Mouse (Mus musculus): ENCODE results near the gene Prkce. TPM values are rescaled to one million over a fixed set of nuclear protein-coding genes. Genes with fewer than 3 reads are reported as not detected.

Gene Prkce
- polyA plus RNA-seq, 1 experiment from 2014 or later, result 6.7 TPM

DNA sequence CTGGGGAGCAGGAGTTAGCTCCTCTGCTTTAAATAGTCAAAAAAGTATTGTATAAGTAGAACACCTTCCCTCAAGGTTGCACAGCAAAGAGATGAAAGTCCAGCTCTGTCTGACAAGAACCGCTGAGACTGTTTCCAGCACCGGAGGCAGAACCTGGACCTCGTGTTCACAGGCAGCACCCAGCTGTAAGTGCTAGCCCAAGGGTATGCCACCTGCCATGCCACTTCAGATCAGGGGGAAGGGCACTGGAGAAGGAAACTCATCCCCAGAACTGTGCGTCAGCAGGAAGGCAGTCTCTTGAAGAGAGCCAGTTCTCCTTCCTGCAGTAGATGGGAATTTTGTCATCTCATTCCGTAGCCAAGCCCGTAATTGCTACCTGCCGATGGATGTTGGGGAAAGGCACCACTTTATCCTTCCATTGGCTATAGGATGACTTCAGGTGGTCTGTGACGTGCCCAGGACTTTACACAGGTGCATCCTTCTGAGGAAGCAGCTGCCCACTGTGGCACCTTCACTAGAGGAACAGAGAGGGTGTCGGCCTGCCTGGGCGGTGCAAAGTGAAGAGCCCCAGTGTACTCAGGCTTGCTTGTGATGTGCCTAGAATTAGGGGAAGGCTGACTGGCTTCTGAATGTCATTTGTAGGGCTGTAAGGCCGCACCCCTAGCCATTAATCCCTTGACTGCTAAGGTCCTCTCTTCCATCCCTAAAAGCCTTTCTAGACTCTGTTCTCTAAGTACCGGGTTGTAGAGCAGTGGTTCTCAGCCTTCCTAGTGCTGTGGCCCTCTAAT, 269.2 kb downstream of the Prkce start:
- H3K4me1 ChIP-seq, result 0 out of 2 replicates have a peak, but pooled peaks cover 8% of the 10 kb centered on the region
- no peaks in the 10 kb centered on the region for H3K9me3 ChIP-seq
- H3K4me3 ChIP-seq, result no peak overlapping the region
- no peak overlapping the region for H3K9ac ChIP-seq
- no peak for ATAC-seq (ENCODE audit: borderline replicate concordance, extremely low read depth, low FRiP score, low TSS enrichment)
- no peak overlapping the region for H3K4me2 ChIP-seq
- H3K27me3 ChIP-seq, result no peaks in the 10 kb centered on the region
- WGBS, result 86% methylated on average over 12 of the region's 12 CpGs
- H3K27ac ChIP-seq, result no peak overlapping the region
- H3K36me3 ChIP-seq, result no peaks in the 10 kb centered on the region

- H3K4me3 ChIP-seq, result no peak overlapping the region
- H3K4me2 ChIP-seq, result peak overlapping the region; percentile 21; the same call in 1 of the 2 replicates
- 0 out of 2 replicates have a peak, but pooled peaks cover 8% of the 10 kb centered on the region for H3K4me1 ChIP-seq
- H3K9me3 ChIP-seq, result no peaks in the 10 kb centered on the region
- H3K9ac ChIP-seq, result no peak overlapping the region
- H3K36me3 ChIP-seq, result no peaks in the 10 kb centered on the region
- no peak overlapping the region for H3K27ac ChIP-seq
- no peak for ATAC-seq (ENCODE audit: borderline replicate concordance, extremely low read depth, low FRiP score, low TSS enrichment)
- 65% methylated on average over 20 of the region's 20 CpGs for WGBS
- H3K27me3 ChIP-seq, result no peaks in the 10 kb centered on the region
Observed at GRCm38 (mm10) chr17:86437516-86438277, 270.1 kb downstream of the Prkce start.

GRCm38 (mm10) chr17:86438278-86438661, 270.7 kb downstream of the Prkce start:
- Histone ChIP-seq H3K9me3 (no peaks in the 10 kb centered on the region), H3K27me3 (no peaks in the 10 kb centered on the region), H3K4me2 (no peak overlapping the region), H3K27ac (no peak overlapping the region), H3K4me1 (0 out of 2 replicates have a peak, but pooled peaks cover 8% of the 10 kb centered on the region), H3K36me3 (no peaks in the 10 kb centered on the region), H3K9ac (no peak overlapping the region), H3K4me3 (no peak overlapping the region)
- 73% methylated on average over 3 of the region's 3 CpGs for WGBS
- ATAC-seq (ENCODE audit: borderline replicate concordance, extremely low read depth, low FRiP score, low TSS enrichment), result no peak

- no peak overlapping the region for H3K4me2 ChIP-seq
- no peaks in the 10 kb centered on the region for H3K36me3 ChIP-seq
- H3K9ac ChIP-seq, result no peak overlapping the region
- H3K9me3 ChIP-seq, result no peaks in the 10 kb centered on the region
- H3K4me1 ChIP-seq, result 0 out of 2 replicates have a peak, but pooled peaks cover 8% of the 10 kb centered on the region
- no peak overlapping the region for H3K27ac ChIP-seq
- WGBS, result 69% methylated on average over 5 of the region's 5 CpGs
- no peak overlapping the region for H3K4me3 ChIP-seq
- ATAC-seq (ENCODE audit: borderline replicate concordance, extremely low read depth, low FRiP score, low TSS enrichment), result no peak
- no peaks in the 10 kb centered on the region for H3K27me3 ChIP-seq
Observed at GRCm38 (mm10) chr17:86438763-86439162, 271.2 kb downstream of the Prkce start.

DNA sequence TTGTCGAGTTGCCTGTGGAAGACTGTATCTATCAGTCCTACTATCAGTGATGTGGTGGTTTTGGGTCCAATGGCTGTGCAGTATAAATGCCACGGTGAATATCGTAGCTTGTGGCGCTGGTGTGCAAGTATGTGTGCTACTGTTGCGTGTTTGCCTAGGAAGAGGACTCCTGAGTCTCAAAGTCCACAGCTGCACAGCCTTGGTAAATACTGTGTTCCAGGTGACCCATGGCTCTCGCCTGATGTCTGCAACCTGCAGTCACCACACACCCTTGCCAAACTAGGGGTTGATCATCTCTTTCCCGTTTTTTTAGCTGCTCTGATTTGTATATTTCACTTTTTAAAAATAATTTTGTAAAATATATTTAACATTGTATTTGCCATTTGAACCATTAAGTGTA, 273.5 kb downstream of the Prkce start:
- H3K4me2 ChIP-seq, result no peak overlapping the region
- H3K27me3 ChIP-seq, result no peaks in the 10 kb centered on the region
- no peak overlapping the region for H3K9ac ChIP-seq
- peaks cover 13% of the 10 kb centered on the region for H3K4me1 ChIP-seq
- H3K36me3 ChIP-seq, result no peaks in the 10 kb centered on the region
- ATAC-seq (ENCODE audit: borderline replicate concordance, extremely low read depth, low FRiP score, low TSS enrichment), result no peak
- 87% methylated on average over 7 of the region's 7 CpGs for WGBS
- no peaks in the 10 kb centered on the region for H3K9me3 ChIP-seq
- H3K27ac ChIP-seq, result no peak overlapping the region
- H3K4me3 ChIP-seq, result no peak overlapping the region

DNA sequence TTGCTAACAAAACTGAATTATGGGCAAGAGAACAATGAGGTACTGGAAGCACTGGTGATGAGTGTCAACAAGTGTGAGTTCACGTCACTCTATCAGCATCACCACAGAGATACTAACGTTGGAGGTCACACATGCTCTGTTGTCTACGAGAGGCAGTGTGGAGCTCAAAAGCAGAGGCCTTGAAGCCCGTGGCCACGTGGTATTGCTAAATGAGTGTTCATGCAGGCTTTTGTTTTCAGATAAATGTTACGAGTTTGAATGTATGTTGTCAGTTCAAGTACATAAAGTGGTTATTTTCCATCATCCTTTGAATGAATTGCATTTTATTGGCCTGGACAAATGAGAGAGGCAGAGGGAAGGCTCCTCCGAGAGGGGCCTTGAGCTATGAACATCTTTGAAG, 276.3 kb downstream of the Prkce start:
- 61% methylated on average over 7 of the region's 7 CpGs for WGBS
- Histone ChIP-seq H3K27ac (no peak overlapping the region), H3K4me3 (no peak overlapping the region), H3K9ac (no peak overlapping the region), H3K4me2 (no peak overlapping the region), H3K36me3 (no peaks in the 10 kb centered on the region), H3K9me3 (no peaks in the 10 kb centered on the region), H3K4me1 (peaks cover 6% of the 10 kb centered on the region), H3K27me3 (no peaks in the 10 kb centered on the region)
- no peak for ATAC-seq (ENCODE audit: borderline replicate concordance, extremely low read depth, low FRiP score, low TSS enrichment)

- peaks cover 6% of the 10 kb centered on the region for H3K4me1 ChIP-seq
- H3K9ac ChIP-seq, result no peak overlapping the region
- H3K4me2 ChIP-seq, result peak overlapping the region; percentile 28; the same call in 1 of the 2 replicates
- 0 out of 2 replicates have a peak overlapping the region, but pooled peaks have one; percentile 35 for H3K27ac ChIP-seq
- ATAC-seq (ENCODE audit: borderline replicate concordance, extremely low read depth, low FRiP score, low TSS enrichment), result peak; percentile 83
- H3K9me3 ChIP-seq, result no peaks in the 10 kb centered on the region
- no peaks in the 10 kb centered on the region for H3K27me3 ChIP-seq
- H3K4me3 ChIP-seq, result no peak overlapping the region
- 39% methylated on average over 15 of the region's 15 CpGs for WGBS
- H3K36me3 ChIP-seq, result no peaks in the 10 kb centered on the region
Observed at GRCm38 (mm10) chr17:86444578-86445419, 277.2 kb downstream of the Prkce start.

- Histone ChIP-seq H3K36me3 (no peaks in the 10 kb centered on the region), H3K27me3 (no peaks in the 10 kb centered on the region), H3K9me3 (no peaks in the 10 kb centered on the region), H3K4me3 (no peak overlapping the region), H3K4me2 (no peak overlapping the region), H3K27ac (0 out of 2 replicates have a peak overlapping the region, but pooled peaks have one; percentile 35), H3K9ac (no peak overlapping the region), H3K4me1 (peaks cover 6% of the 10 kb centered on the region)
- WGBS, result 88% methylated on average over 3 of the region's 3 CpGs
- no peak for ATAC-seq (ENCODE audit: borderline replicate concordance, extremely low read depth, low FRiP score, low TSS enrichment)
Observed at GRCm38 (mm10) chr17:86445420-86445720, 277.8 kb downstream of the Prkce start.

- Histone ChIP-seq H3K9ac (no peak overlapping the region), H3K4me3 (no peak overlapping the region), H3K4me2 (no peak overlapping the region), H3K27me3 (no peaks in the 10 kb centered on the region), H3K36me3 (no peaks in the 10 kb centered on the region), H3K9me3 (no peaks in the 10 kb centered on the region), H3K27ac (no peak overlapping the region), H3K4me1 (peaks cover 6% of the 10 kb centered on the region)
- no peak for ATAC-seq (ENCODE audit: borderline replicate concordance, extremely low read depth, low FRiP score, low TSS enrichment)
- WGBS, result 80% methylated on average over 5 of the region's 5 CpGs
Observed at GRCm38 (mm10) chr17:86445900-86446299, 278.3 kb downstream of the Prkce start.

GRCm38 (mm10) chr17:86447101-86447598, 279.6 kb downstream of the Prkce start:
- WGBS, result 75% methylated on average over 4 of the region's 4 CpGs
- peaks cover 6% of the 10 kb centered on the region for H3K4me1 ChIP-seq
- no peak overlapping the region for H3K4me3 ChIP-seq
- no peak for ATAC-seq (ENCODE audit: borderline replicate concordance, extremely low read depth, low FRiP score, low TSS enrichment)
- H3K27ac ChIP-seq, result no peak overlapping the region
- H3K36me3 ChIP-seq, result no peaks in the 10 kb centered on the region
- H3K4me2 ChIP-seq, result no peak overlapping the region
- H3K9me3 ChIP-seq, result no peaks in the 10 kb centered on the region
- H3K9ac ChIP-seq, result no peak overlapping the region
- no peaks in the 10 kb centered on the region for H3K27me3 ChIP-seq

DNA sequence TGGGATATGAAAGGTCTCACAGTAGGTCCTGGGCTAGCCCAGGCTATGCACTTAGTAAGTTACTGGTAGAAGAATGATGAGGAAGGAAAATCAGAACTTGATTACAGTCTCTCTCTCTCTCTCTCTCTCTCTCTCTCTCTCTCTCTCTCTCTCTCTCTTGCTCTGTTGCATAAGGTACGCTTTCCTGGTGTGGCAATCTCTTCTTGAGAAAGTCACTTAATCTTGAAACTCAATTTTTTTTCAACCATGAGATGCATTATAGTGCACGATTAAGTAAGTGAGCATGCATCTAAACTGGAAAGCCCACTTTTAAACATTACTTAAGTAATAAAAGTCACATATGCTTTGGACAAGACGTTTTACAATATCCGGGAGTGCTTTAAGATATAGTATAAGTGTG, 285.3 kb downstream of the Prkce start:
- no peaks in the 10 kb centered on the region for H3K9me3 ChIP-seq
- H3K4me3 ChIP-seq, result no peak overlapping the region
- 80% methylated on average over 4 of the region's 4 CpGs for WGBS
- no peaks in the 10 kb centered on the region for H3K27me3 ChIP-seq
- H3K4me1 ChIP-seq, result no peaks in the 10 kb centered on the region
- no peaks in the 10 kb centered on the region for H3K36me3 ChIP-seq
- no peak for ATAC-seq (ENCODE audit: borderline replicate concordance, extremely low read depth, low FRiP score, low TSS enrichment)
- H3K9ac ChIP-seq, result no peak overlapping the region
- H3K4me2 ChIP-seq, result no peak overlapping the region
- H3K27ac ChIP-seq, result no peak overlapping the region
